Mouse (Mus musculus) layer of hippocampus, adult 6 months (tissue): ENCODE data around the gene Lrrc27. TPM values are rescaled to one million over a fixed set of nuclear protein-coding genes. Genes with fewer than 3 reads are reported as not detected.

Experiments used
- long read RNA-seq, 2 experiments: library from polyadenylated mRNA; unstranded; transcript quantifications; one replicate each; pipeline ENCODE4 v2.0.0; 2019 to 2020
- polyA plus RNA-seq: library from polyadenylated mRNA; unstranded; fragments of <200 nt; fragmentation: Nextera tagmentation; gene quantifications from 2 replicates; pipeline ENCODE4 v1.2.3, GENCODE M21; 2021

Lrrc27 gene
- 4.4 and 5.3 TPM in 2 replicates for polyA plus RNA-seq
- long read RNA-seq, experiment 1, partial matches to known transcripts, result 0 of 3 reads
- long read RNA-seq, experiment 1, other reads (novel, unspliced or antisense), result 3 of 3 reads
- long read RNA-seq, experiment 2, partial matches to known transcripts, result 24 of 45 reads
- long read RNA-seq, experiment 2, other reads (novel, unspliced or antisense), result 17 of 45 reads

DNA sequence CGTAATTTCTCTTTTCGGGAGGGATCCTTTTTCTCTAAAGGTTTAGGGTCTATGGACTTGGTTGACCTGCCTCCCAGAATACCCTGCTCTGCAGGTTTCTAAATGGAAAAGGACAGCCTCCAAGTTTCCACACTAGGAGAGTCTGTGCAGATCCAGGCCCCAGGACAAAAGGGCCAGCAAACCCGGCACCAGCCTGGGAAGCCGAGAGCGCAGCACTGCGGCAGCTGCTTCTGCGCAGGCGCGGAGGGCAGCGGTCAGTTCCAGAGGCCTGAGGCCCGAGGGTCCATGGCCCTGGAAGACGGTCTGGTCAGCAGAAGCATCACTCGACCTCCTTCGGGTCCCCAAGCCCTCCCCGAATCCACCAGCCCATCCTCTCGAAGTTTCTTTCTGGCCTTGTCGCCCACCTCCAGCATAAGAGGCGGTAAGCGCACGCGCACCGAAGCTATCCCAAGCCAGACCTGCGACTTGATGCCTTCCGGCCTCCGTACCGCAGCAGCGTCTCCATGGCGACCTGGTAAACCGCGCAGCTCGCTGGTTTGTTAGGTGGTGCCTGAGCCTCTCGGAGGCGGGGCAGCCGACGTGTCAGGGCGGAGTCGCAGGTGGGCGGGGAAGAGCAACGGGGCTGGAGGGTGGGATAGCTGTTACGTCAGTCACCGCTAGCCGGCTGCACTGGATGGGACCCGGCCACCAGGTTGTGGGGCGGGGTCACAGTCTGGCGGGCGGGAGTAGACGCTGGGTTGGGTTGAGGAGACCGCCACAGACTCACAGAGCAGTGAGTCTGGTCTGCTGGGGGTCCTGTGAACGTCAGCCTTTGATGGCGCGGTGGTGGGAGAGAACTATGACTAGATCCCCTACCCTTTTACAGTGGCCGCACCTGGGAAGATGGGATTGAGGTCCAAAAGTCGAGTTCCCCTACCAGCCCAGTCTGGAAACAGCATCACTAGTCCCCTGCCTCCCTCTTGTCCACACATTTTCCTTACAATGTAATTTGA lies at the start of gene Lrrc27, which contains the start of gene Stk32c:
Gene Lrrc27 (plus strand): TSS at position 235 of the 992 bp plus-strand sequence.
Gene Stk32c (minus strand): TSS at position 554 of the 992 bp plus-strand sequence.

DNA sequence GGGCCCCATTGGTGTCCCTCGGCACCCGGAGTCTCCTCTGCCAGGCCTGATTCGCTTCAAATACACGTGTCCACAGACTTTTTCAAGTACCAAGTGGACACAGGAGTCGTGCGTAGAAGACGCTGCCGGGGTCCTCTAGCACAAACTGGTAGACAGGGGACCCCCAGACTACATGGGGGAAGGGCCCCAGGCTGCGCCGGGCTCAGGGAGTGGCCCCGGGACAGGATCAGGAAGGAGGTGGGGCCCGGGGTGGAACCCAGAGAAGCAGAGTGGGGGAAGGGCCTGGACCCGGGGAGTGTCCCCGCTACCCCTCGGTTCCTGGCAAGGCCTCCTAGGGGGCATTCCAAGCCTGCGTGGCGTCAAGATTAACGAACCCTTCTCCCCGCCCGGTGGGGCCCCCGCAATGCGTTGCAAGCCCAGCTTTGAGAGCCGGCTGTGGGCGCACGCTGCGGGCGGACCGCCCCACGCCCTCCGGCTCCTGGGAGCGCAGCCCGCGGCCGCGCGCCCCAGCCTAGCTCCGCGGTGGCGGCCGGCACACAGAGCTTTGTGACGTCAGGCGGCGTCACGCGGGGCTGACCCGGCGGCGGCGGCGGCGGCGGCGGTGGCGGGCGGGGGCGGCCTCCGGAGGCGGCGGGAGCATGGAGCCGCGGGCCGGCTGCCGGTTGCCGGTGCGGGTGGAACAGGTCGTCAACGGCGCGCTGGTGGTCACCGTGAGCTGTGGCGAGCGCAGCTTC lies 35.3 kb downstream of the Lrrc27 start, which contains the start of gene Pwwp2b:
Gene Pwwp2b (plus strand): TSS at position 602 of the 734 bp plus-strand sequence.

Other genes with a start within 250 kb of the Lrrc27 start
- 8.6 and 13.6 TPM in 2 replicates for gene Dpysl4, start 127.0 kb upstream of the Lrrc27 start, polyA plus RNA-seq
- 2.2 and 3.3 TPM in 2 replicates for gene Stk32c, start 319 bp downstream of the Lrrc27 start, polyA plus RNA-seq
- 7.6 and 10.4 TPM in 2 replicates for gene Pwwp2b, start 35.5 kb downstream of the Lrrc27 start, polyA plus RNA-seq
- 3.9 and 5.3 TPM in 2 replicates for gene Inpp5a, start 176.1 kb downstream of the Lrrc27 start, polyA plus RNA-seq